Mouse (Mus musculus): ENCODE measurements at regions not wholly inside any gene's neighbourhood (a gene's known extent, or its start where the extent isn't known, plus 50 kb on each side); places are given as distances from the start of the nearest gene placed in this dataset.

GRCm38 (mm10) chr1:193967957-193968926, 598.1 kb upstream of the Camk1g start:
- no peak for DNase-seq
- intact Hi-C loops (cut with DNase I) = no loop called here

- no peak for DNase-seq
- intact Hi-C loops (cut with DNase I) = no loop called here
Measured at GRCm38 (mm10) chr1:193966652-193967555, 596.8 kb upstream of the Camk1g start.

- no peak for DNase-seq
- intact Hi-C loops (cut with DNase I) = no loop called here
Measured at GRCm38 (mm10) chr1:193965278-193965677, 595.2 kb upstream of the Camk1g start.

- intact Hi-C loops (cut with DNase I) = no loop called here
- DNase-seq = no peak
Measured at GRCm38 (mm10) chr1:193951936-193952335, 581.8 kb upstream of the Camk1g start.

GRCm38 (mm10) chr1:193949817-193950216, 579.7 kb upstream of the Camk1g start:
- DNase-seq = no peak
- intact Hi-C loops (cut with DNase I) = no loop called here

- no peak for DNase-seq
- intact Hi-C loops (cut with DNase I) = no loop called here
Measured at GRCm38 (mm10) chr1:193946953-193947586, 577.0 kb upstream of the Camk1g start.

GRCm38 (mm10) chr1:193935969-193936368, 565.9 kb upstream of the Camk1g start:
- intact Hi-C loops (cut with DNase I) = no loop called here
- DNase-seq = no peak

- no peak for DNase-seq
- intact Hi-C loops (cut with DNase I) = no loop called here
Measured at GRCm38 (mm10) chr1:193934308-193934707, 564.2 kb upstream of the Camk1g start.

GRCm38 (mm10) chr1:193931131-193931729, 561.1 kb upstream of the Camk1g start:
- intact Hi-C loops (cut with DNase I) = no loop called here
- no peak for DNase-seq

GRCm38 (mm10) chr1:193928607-193929006, 558.5 kb upstream of the Camk1g start:
- intact Hi-C loops (cut with DNase I) = no loop called here
- no peak for DNase-seq

- intact Hi-C loops (cut with DNase I) = no loop called here
- no peak for DNase-seq
Measured at GRCm38 (mm10) chr1:193922756-193923155, 552.7 kb upstream of the Camk1g start.

- intact Hi-C loops (cut with DNase I) = no loop called here
Measured at GRCm38 (mm10) chr1:193919243-193919642, 549.1 kb upstream of the Camk1g start.

GRCm38 (mm10) chr1:193905711-193906110, 535.6 kb upstream of the Camk1g start:
- DNase-seq = no peak
- intact Hi-C loops (cut with DNase I) = no loop called here

More at GRCm38 (mm10) chr1:193919243-193919642, 549.1 kb upstream of the Camk1g start:
- no peak for DNase-seq

GRCm38 (mm10) chr1:193894072-193894471, 524.0 kb upstream of the Camk1g start:
- intact Hi-C loops (cut with DNase I) = no loop called here
- DNase-seq = no peak

- no peak for DNase-seq
- intact Hi-C loops (cut with DNase I) = no loop called here
Measured at GRCm38 (mm10) chr1:193876540-193876939, 506.4 kb upstream of the Camk1g start.

GRCm38 (mm10) chr1:193876121-193876520, 506.0 kb upstream of the Camk1g start:
- intact Hi-C loops (cut with DNase I) = no loop called here
- no peak for DNase-seq

- no peak for DNase-seq
- intact Hi-C loops (cut with DNase I) = no loop called here
Measured at GRCm38 (mm10) chr1:193875287-193875686, 505.2 kb upstream of the Camk1g start.

- intact Hi-C loops (cut with DNase I) = no loop called here
- DNase-seq = no peak
Measured at GRCm38 (mm10) chr1:193870731-193871130, 500.6 kb upstream of the Camk1g start.

GRCm38 (mm10) chr1:193868639-193869320, 498.7 kb upstream of the Camk1g start:
- DNase-seq = no peak

More at GRCm38 (mm10) chr1:193868639-193869320, 498.7 kb upstream of the Camk1g start:
- intact Hi-C loops (cut with DNase I) = no loop called here
